Mouse (Mus musculus): ENCODE results near the gene Dnlz. TPM values are rescaled to one million over a fixed set of nuclear protein-coding genes. Genes with fewer than 3 reads are reported as not detected.

Gene Dnlz
- polyA plus RNA-seq, 1 experiment from 2014 or later: 30.6 TPM

DNA sequence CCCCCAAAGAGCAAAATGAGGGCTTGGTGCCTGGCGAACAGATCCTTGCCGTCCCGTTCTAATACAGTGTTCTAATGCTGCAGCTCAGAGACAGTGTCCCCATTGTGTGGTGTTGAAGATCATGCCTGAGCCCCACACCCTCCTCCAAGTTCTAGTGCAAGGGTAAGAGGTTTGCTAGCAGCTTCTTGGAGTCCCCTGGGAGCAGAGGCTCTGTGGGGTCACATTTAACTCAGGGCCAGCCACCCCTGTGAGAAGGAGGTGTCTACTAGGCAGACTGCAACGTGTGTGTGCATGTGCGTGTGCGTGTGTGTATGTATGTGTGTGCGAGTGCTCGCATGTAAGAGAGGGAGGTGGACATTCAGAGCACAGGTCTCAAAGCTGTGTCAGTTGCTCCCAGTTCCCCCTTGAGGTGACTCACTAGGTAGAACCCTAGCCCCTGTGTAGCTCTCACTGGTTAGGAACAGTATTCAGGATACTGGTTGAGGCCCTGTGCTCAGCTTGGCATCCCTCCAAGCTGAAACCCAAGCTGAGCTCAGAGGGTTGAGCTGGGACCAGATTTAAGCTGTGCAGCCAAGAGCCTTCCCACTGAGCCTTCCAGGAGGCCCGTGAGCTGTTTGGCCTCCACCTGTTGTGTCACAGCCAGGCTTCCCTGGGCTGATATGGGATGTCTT is 35.2 kb downstream of the Dnlz start:
- no peaks in the 10 kb centered on the region for H3K9me3 ChIP-seq (ENCODE audit: low read length)
- H3K4me1 ChIP-seq (ENCODE audit: insufficient read depth, low read length): peaks cover 36% of the 10 kb centered on the region
- peak overlapping the region; percentile 95 for H3K9ac ChIP-seq (replicated peaks; ENCODE audit: low read length)
- peak overlapping the region; percentile 89 for H3K4me2 ChIP-seq (replicated peaks; ENCODE audit: low read depth, low read length)
- peak overlapping the region; percentile 97 for H3K27ac ChIP-seq (ENCODE audit: low read length)
- no peaks in the 10 kb centered on the region for H3K36me3 ChIP-seq (ENCODE audit: insufficient read depth, low read length)
- WGBS: 41% methylated on average over 9 of the region's 9 CpGs
- H3K4me3 ChIP-seq (ENCODE audit: low read length): peak overlapping the region; percentile 93
- no peak; the same call in 1 of the 2 replicates for ATAC-seq (ENCODE audit: low FRiP score, low TSS enrichment)
- no peaks in the 10 kb centered on the region for H3K27me3 ChIP-seq (ENCODE audit: insufficient read depth, low read length)

DNA sequence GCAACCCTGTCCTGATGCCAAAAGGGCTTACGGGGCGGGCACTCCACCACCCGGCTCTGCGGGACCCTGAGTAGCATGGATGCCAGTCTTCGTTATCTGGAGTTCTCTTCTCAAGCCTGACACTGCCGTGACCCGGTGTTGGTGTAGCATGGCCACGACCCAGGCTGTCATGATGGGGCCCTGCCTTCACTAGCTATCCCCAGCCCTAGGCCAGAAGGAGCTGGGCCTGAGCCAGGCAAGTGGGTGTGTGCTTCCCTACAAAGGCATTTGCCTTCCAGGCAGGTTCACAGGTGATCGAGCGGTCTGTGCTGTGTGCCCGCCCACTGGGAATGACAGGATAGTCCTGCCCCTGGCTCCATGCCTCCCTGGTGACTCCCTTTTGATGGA is 36.0 kb downstream of the Dnlz start:
- no peaks in the 10 kb centered on the region for H3K9me3 ChIP-seq (ENCODE audit: low read length)
- peak overlapping the region; percentile 93 for H3K4me3 ChIP-seq (ENCODE audit: low read length)
- peak overlapping the region; percentile 95 for H3K9ac ChIP-seq (replicated peaks; ENCODE audit: low read length)
- no peaks in the 10 kb centered on the region for H3K36me3 ChIP-seq (ENCODE audit: insufficient read depth, low read length)
- no peaks in the 10 kb centered on the region for H3K27me3 ChIP-seq (ENCODE audit: insufficient read depth, low read length)
- H3K4me1 ChIP-seq (ENCODE audit: insufficient read depth, low read length): peaks cover 36% of the 10 kb centered on the region
- H3K27ac ChIP-seq (ENCODE audit: low read length): peak overlapping the region; percentile 97
- peak; percentile 42 for ATAC-seq (ENCODE audit: low FRiP score, low TSS enrichment)
- peak overlapping the region; percentile 89 for H3K4me2 ChIP-seq (replicated peaks; ENCODE audit: low read depth, low read length)
- WGBS: 1% methylated on average over 11 of the region's 11 CpGs

DNA sequence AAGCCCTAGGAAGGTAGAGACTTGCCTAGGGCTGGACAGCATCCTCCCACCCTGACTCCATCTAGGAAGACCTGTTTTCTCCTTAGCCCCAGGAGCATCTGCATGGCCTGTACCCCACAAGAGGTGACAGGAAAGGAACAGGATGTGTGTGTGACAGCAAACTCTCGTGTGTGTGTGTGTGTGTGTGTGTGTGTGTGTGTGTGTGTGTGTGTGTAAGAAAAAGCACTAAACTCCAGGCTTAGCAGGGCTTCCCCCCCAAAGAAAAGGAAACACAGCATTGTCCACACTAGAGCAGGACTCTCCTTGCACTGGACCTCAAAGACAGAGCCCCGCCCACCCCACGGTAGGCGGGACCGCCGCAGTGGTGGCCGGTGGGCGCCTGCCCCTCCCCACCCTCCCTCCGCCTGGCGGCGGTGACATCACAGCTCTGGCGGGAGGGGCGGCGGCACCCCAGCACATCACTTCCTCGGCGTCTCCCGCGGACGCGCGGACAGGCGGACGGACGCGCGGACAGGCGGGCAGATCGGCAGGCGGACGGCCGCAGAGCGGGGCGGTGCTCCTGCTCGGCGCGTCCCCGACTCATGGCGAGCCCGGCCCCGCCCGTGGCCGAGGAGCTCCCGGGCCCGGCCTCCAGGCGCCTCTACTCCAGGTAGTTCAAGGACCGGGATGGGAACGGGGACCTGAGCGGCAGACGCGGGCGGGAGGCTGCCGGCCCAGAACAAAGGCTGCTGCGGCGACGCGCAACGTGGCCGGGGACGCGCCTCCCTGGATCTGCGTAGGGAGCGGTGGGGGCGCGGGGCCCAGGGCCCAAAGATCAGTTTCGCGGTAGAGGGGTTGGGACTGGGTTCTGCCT is 36.6 kb downstream of the Dnlz start, which contains the start of gene Gpsm1:
TSS of gene Gpsm1 (plus strand) at position 444 of the 853 bp plus-strand sequence.
- H3K4me3 ChIP-seq (ENCODE audit: low read length): peak within 1 kb of the TSS; percentile 93
- ATAC-seq (ENCODE audit: low FRiP score, low TSS enrichment): peak; percentile 83
- H3K9ac ChIP-seq (replicated peaks; ENCODE audit: low read length): peak within 1 kb of the TSS; percentile 95
- peak within 1 kb of the TSS; percentile 97 for H3K27ac ChIP-seq (ENCODE audit: low read length)
- WGBS: under 1% methylated on average over 60 of the region's 66 CpGs
- H3K36me3 ChIP-seq (ENCODE audit: insufficient read depth, low read length): no peaks in the 10 kb centered on the region
- no peaks in the 10 kb centered on the region for H3K9me3 ChIP-seq (ENCODE audit: low read length)
- no peaks in the 10 kb centered on the region for H3K27me3 ChIP-seq (ENCODE audit: insufficient read depth, low read length)
- H3K4me2 ChIP-seq (replicated peaks; ENCODE audit: low read depth, low read length): peak within 1 kb of the TSS; percentile 89
- peaks cover 36% of the 10 kb centered on the region for H3K4me1 ChIP-seq (ENCODE audit: insufficient read depth, low read length)

DNA sequence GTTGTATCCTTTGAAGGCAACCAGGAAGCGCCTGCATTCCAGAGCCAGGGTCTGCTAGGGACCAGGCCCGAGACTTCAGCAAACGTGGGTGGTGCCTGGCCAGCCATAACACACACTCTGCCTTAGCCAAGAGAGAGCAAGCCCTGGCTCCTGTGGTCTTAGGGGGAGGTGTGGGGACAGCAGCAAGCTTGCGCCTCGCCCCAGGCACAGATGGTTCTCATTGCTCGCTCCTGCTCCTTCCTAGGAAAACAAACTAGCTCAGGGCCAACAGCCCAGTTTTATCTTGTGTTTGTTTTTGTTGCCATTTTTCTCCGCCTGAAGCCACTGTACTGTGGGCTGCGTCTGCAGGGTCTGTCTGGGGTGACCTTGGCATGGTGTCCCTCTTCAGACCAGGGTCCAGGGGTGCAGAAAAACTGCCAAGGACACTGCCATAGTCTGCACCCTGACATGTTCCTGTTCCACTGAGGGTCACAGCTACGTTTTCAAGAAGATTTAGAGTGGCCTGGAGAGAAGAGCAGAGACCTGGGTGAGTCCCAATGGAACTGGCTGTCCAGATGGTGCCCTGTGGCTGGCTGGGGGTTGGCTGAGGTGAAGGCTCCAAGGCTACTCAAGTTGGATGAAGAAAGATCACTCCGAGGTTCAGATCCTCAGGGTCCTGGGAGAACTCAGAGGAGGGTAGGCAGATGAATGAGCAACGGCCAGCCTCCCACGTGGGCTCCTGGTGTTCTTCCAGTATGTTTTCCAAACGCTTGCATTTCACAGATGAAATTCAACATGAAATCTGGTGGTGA is 37.4 kb downstream of the Dnlz start:
- H3K9ac ChIP-seq (replicated peaks; ENCODE audit: low read length): peak overlapping the region; percentile 95
- ATAC-seq (ENCODE audit: low FRiP score, low TSS enrichment): peak; percentile 69
- 32% methylated on average over 13 of the region's 13 CpGs for WGBS

DNA sequence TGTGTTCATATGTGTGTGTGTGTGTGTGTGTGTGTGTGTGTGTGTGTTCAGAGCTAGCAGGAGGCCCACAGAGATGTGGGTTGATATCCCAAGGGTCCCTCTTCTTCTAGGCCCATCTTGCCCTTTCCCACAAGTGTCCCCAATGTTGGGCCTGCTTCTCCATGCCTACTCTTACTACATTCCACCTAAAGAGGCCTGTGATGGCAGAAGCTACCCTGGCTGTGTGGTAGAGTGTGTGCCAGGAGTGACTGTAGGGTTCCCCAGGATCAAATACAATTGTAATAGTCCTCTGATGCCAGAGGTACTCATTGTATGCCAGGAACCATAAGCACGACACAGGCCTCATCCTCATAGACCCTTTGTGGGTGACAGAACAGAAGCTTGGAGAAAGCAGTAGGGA is 38.5 kb downstream of the Dnlz start:
- WGBS: 97% methylated on average over 1 of the region's 1 CpGs

More for the DNA sequence above, 37.4 kb downstream of the Dnlz start:
- Histone ChIP-seq H3K4me2 (replicated peaks; ENCODE audit: low read depth, low read length) (peak overlapping the region; percentile 89), H3K4me3 (ENCODE audit: low read length) (peak overlapping the region; percentile 93), H3K9me3 (ENCODE audit: low read length) (no peaks in the 10 kb centered on the region), H3K36me3 (ENCODE audit: insufficient read depth, low read length) (no peaks in the 10 kb centered on the region), H3K27ac (ENCODE audit: low read length) (peak overlapping the region; percentile 97), H3K27me3 (ENCODE audit: insufficient read depth, low read length) (no peaks in the 10 kb centered on the region), H3K4me1 (ENCODE audit: insufficient read depth, low read length) (peaks cover 41% of the 10 kb centered on the region)

DNA sequence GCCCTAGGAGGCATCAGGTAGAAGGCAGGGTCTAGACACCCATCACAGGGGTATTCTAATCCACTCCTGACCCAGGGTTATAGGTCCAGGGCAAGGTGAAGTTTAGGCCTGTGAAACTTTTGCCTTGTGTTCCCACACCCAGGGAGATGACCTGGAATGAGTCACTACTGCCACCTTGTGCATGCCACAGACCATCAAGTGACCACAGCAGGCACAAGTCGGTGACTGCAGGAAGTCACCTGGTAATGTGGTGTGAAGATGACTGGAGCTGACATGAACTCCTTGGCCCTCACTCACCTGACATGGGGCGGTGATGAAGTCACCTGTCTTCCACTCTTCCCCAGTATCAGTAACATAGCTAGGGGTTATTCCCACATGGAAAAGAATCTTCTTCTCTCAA is 39.1 kb downstream of the Dnlz start:
- Histone ChIP-seq H3K36me3 (ENCODE audit: insufficient read depth, low read length) (no peaks in the 10 kb centered on the region), H3K4me2 (replicated peaks; ENCODE audit: low read depth, low read length) (no peak overlapping the region), H3K4me3 (ENCODE audit: low read length) (no peak overlapping the region), H3K9me3 (ENCODE audit: low read length) (no peaks in the 10 kb centered on the region), H3K27ac (ENCODE audit: low read length) (no peak overlapping the region), H3K4me1 (ENCODE audit: insufficient read depth, low read length) (peaks cover 39% of the 10 kb centered on the region), H3K9ac (replicated peaks; ENCODE audit: low read length) (no peak overlapping the region), H3K27me3 (ENCODE audit: insufficient read depth, low read length) (no peaks in the 10 kb centered on the region)
- ATAC-seq (ENCODE audit: low FRiP score, low TSS enrichment): no peak
- WGBS: 65% methylated on average over 2 of the region's 2 CpGs

More for the DNA sequence above, 38.5 kb downstream of the Dnlz start:
- Histone ChIP-seq H3K4me1 (ENCODE audit: insufficient read depth, low read length) (peaks cover 39% of the 10 kb centered on the region), H3K27me3 (ENCODE audit: insufficient read depth, low read length) (no peaks in the 10 kb centered on the region), H3K4me3 (ENCODE audit: low read length) (no peak overlapping the region), H3K27ac (ENCODE audit: low read length) (peak overlapping the region; percentile 97), H3K9me3 (ENCODE audit: low read length) (no peaks in the 10 kb centered on the region), H3K36me3 (ENCODE audit: insufficient read depth, low read length) (no peaks in the 10 kb centered on the region), H3K9ac (replicated peaks; ENCODE audit: low read length) (no peak overlapping the region), H3K4me2 (replicated peaks; ENCODE audit: low read depth, low read length) (no peak overlapping the region)
- no peak for ATAC-seq (ENCODE audit: low FRiP score, low TSS enrichment)

DNA sequence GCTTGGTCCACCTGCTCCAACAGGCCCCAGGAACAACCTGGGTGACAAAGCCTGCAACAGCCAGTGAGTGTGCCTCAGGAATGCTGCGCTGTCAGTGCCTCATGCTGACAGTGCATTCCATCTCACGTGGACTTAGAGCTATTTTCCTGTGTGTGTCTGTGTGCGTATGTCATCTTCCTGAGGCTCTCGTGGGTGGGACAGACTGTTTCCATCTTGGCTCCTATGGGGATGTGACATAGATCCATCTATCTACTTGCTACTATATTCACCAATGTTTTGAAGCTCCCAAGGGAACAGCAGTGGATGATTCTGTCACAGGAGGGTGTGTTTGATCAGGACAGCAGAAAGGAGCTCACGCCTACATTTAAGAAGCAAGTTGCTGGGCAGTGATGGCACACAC is 40.0 kb downstream of the Dnlz start:
- H3K9me3 ChIP-seq (ENCODE audit: low read length): no peaks in the 10 kb centered on the region
- no peak overlapping the region for H3K27ac ChIP-seq (ENCODE audit: low read length)
- no peaks in the 10 kb centered on the region for H3K36me3 ChIP-seq (ENCODE audit: insufficient read depth, low read length)
- H3K4me3 ChIP-seq (ENCODE audit: low read length): no peak overlapping the region
- H3K4me2 ChIP-seq (replicated peaks; ENCODE audit: low read depth, low read length): no peak overlapping the region
- 74% methylated on average over 5 of the region's 5 CpGs for whole genome bisulfite sequencing
- H3K4me1 ChIP-seq (ENCODE audit: insufficient read depth, low read length): peaks cover 34% of the 10 kb centered on the region
- no peaks in the 10 kb centered on the region for H3K27me3 ChIP-seq (ENCODE audit: insufficient read depth, low read length)
- H3K9ac ChIP-seq (replicated peaks; ENCODE audit: low read length): no peak overlapping the region
- ATAC-seq (ENCODE audit: low FRiP score, low TSS enrichment): no peak

DNA sequence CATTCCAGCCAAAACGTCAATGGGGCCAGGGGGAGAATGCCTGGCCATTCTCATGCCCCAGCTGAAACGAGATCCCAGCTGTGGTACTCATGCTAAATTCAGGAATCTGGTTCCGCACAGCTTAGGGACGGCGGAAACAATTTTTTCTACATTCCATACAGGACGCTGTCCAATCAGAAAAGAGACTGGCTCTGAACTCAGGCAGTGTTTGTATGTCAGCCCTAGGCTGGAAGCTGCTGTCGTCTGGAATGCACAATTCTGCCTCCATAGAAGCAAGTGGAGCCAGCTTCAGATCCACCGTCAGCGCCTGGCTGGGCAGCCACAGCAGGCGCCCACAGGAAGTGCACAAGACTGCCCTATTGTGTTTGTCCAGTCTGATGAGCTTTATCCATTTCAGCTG is 42.2 kb downstream of the Dnlz start:
- Histone ChIP-seq H3K4me2 (replicated peaks; ENCODE audit: low read depth, low read length) (no peak overlapping the region; the same call in 1 of the 2 replicates), H3K9ac (replicated peaks; ENCODE audit: low read length) (peak overlapping the region; percentile 31; the same call in 1 of the 2 replicates), H3K4me1 (ENCODE audit: insufficient read depth, low read length) (peaks cover 22% of the 10 kb centered on the region), H3K27ac (ENCODE audit: low read length) (peak overlapping the region; percentile 76), H3K27me3 (ENCODE audit: insufficient read depth, low read length) (no peaks in the 10 kb centered on the region), H3K36me3 (ENCODE audit: insufficient read depth, low read length) (no peaks in the 10 kb centered on the region), H3K4me3 (ENCODE audit: low read length) (no peak overlapping the region), H3K9me3 (ENCODE audit: low read length) (no peaks in the 10 kb centered on the region)
- 24% methylated on average over 10 of the region's 10 CpGs for whole genome bisulfite sequencing
- ATAC-seq (ENCODE audit: low FRiP score, low TSS enrichment): peak; percentile 52

DNA sequence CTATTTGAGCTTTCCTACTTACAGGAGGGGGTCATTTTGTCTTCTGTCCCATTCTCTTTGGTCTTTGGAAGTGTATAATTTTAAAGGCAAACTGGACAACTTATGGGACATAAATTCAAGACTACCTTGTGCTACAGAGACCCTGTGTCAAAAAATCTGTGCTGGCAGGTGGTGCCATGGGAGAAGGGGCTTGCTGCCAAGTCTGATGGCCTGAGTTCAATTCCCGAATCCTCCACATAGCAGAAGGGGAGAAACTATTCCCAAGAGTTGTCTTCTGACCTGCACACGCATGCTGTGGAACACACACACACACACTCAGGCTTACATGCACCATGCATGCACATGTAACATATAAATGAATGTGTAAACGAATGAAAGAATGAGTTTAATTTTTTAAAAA is 45.2 kb downstream of the Dnlz start:
- Histone ChIP-seq H3K9ac (replicated peaks; ENCODE audit: low read length) (no peak overlapping the region), H3K36me3 (ENCODE audit: insufficient read depth, low read length) (no peaks in the 10 kb centered on the region), H3K4me1 (ENCODE audit: insufficient read depth, low read length) (peaks cover 13% of the 10 kb centered on the region), H3K9me3 (ENCODE audit: low read length) (no peaks in the 10 kb centered on the region), H3K27me3 (ENCODE audit: insufficient read depth, low read length) (no peaks in the 10 kb centered on the region), H3K27ac (ENCODE audit: low read length) (no peak overlapping the region), H3K4me2 (replicated peaks; ENCODE audit: low read depth, low read length) (no peak overlapping the region), H3K4me3 (ENCODE audit: low read length) (no peak overlapping the region)
- WGBS: 88% methylated on average over 3 of the region's 3 CpGs
- no peak for ATAC-seq (ENCODE audit: low FRiP score, low TSS enrichment)

All from kidney, embryonic 16.5 days (tissue).